Mouse (Mus musculus): ENCODE data around the gene Vmn1r125. TPM values are rescaled to one million over a fixed set of nuclear protein-coding genes. Genes with fewer than 3 reads are reported as not detected.
"Not testable (repeated sequence)": the region's sequence is repeated elsewhere in the genome, so short reads cannot be mapped to it uniquely, and the experiment has no call there.

The Vmn1r125 gene
- not detected in 2 replicates for polyA plus RNA-seq (2016; fragmentation: Nextera tagmentation; extraction: Ambion mirVana)

- H3K27ac ChIP-seq; H3K9me3 ChIP-seq; H3K4me3 ChIP-seq (replicated peaks); H3K4me2 ChIP-seq; H3K9ac ChIP-seq; ATAC-seq (ENCODE audit: low FRiP score); H3K27me3 ChIP-seq; H3K36me3 ChIP-seq (replicated peaks); H3K4me1 ChIP-seq: not testable (repeated sequence)
- WGBS = 75% methylated on average over 3 of the region's 3 CpGs
Observed at GRCm38 (mm10) chr7:21271879-21272278, at the start of gene Vmn1r125. Gene Vmn1r125 (plus strand): TSS chr7:21272179.

- not testable (repeated sequence) for H3K27ac ChIP-seq; H3K4me1 ChIP-seq; H3K4me2 ChIP-seq; H3K4me3 ChIP-seq (replicated peaks); H3K36me3 ChIP-seq (replicated peaks); H3K9ac ChIP-seq; H3K27me3 ChIP-seq; ATAC-seq (ENCODE audit: low FRiP score); H3K9me3 ChIP-seq
- WGBS = 77% methylated on average over 4 of the region's 4 CpGs
Observed at GRCm38 (mm10) chr7:21260517-21260916, 11.5 kb upstream of the Vmn1r125 start, which contains the start of gene Vmn1r124. Gene Vmn1r124 (minus strand): TSS chr7:21260617.

DNA sequence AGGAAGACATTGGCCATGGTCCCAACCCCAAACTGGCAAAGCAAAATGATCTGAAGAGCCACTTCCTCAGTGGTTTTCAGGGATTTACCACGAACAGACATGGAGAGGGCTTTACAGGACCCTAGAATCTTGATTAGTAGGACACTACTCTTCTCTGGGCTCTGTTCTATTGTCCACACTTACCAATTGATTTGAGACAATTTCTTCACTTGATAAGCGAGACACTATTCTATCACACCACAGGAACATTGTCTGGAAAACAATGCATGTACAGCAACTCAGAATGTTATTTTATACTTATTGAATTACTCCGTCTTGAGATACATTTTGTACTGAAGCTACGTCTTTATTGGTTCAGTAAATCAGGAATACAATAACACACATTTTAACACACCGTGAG is 29.4 kb downstream of the Vmn1r125 start, which contains the start of gene Vmn1r126:
TSS of gene Vmn1r126 (minus strand) at position 101 of the 400 bp plus-strand sequence.
- not testable (repeated sequence) for H3K27me3 ChIP-seq; H3K36me3 ChIP-seq (replicated peaks); H3K4me3 ChIP-seq (replicated peaks); H3K9me3 ChIP-seq; H3K27ac ChIP-seq; ATAC-seq (ENCODE audit: low FRiP score); H3K4me2 ChIP-seq; H3K4me1 ChIP-seq; H3K9ac ChIP-seq
- WGBS = no CpG with 5 or more reads among the region's 5 CpGs

DNA sequence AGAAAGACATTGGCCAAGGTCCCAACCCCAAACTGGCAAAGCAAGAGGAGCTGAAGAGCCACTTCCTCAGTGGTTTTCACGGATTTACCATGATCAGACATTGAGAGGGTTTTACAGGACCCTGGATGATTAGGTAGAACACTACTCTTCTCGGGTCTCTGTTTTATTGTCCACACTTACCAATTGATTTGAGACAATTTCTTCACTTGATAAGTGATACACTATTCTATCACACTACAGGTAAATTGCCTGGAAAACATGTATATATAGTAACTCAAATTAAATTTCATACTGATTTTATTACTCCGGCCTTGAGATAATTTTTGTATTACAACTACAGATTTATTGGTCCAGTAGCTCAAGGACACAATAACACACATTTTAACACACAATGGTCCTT is 47.8 kb downstream of the Vmn1r125 start, which contains the start of gene Vmn1r127:
TSS of gene Vmn1r127 (minus strand) at position 101 of the 400 bp plus-strand sequence.
- ATAC-seq (ENCODE audit: low FRiP score); H3K9ac ChIP-seq; H3K4me2 ChIP-seq; H3K27ac ChIP-seq; H3K27me3 ChIP-seq; H3K9me3 ChIP-seq; H3K36me3 ChIP-seq (replicated peaks); H3K4me3 ChIP-seq (replicated peaks); H3K4me1 ChIP-seq: not testable (repeated sequence)
- WGBS = no CpG with 5 or more reads among the region's 3 CpGs

Other genes starting within 250 kb of the Vmn1r125 start
- gene Vmn1r120, start 218.4 kb upstream of the Vmn1r125 start, polyA plus RNA-seq (2016; fragmentation: Nextera tagmentation; extraction: Ambion mirVana) = not detected in 2 replicates
- gene Vmn1r121, start 173.7 kb upstream of the Vmn1r125 start, polyA plus RNA-seq (2016; fragmentation: Nextera tagmentation; extraction: Ambion mirVana) = not detected in 2 replicates
- not detected in 2 replicates for gene Vmn1r122, start 138.1 kb upstream of the Vmn1r125 start, polyA plus RNA-seq (2016; fragmentation: Nextera tagmentation; extraction: Ambion mirVana)
- not detected in 2 replicates for gene Vmn1r123, start 110.0 kb upstream of the Vmn1r125 start, polyA plus RNA-seq (2016; fragmentation: Nextera tagmentation; extraction: Ambion mirVana)
- not detected in 2 replicates for gene Gm5157, start 81.8 kb upstream of the Vmn1r125 start, polyA plus RNA-seq (2016; fragmentation: Nextera tagmentation; extraction: Ambion mirVana)
- not detected in 2 replicates for gene Vmn1r124, start 11.6 kb upstream of the Vmn1r125 start, polyA plus RNA-seq (2016; fragmentation: Nextera tagmentation; extraction: Ambion mirVana)
- gene Vmn1r126, start 29.3 kb downstream of the Vmn1r125 start, polyA plus RNA-seq (2016; fragmentation: Nextera tagmentation; extraction: Ambion mirVana) = not detected in 2 replicates
- gene Vmn1r127, start 47.7 kb downstream of the Vmn1r125 start, polyA plus RNA-seq (2016; fragmentation: Nextera tagmentation; extraction: Ambion mirVana) = not detected in 2 replicates
- not detected in 2 replicates for gene Vmn1r128, start 77.2 kb downstream of the Vmn1r125 start, polyA plus RNA-seq (2016; fragmentation: Nextera tagmentation; extraction: Ambion mirVana)
- gene Vmn1r129, start 89.1 kb downstream of the Vmn1r125 start, polyA plus RNA-seq (2016; fragmentation: Nextera tagmentation; extraction: Ambion mirVana) = not detected in 2 replicates
- not detected in 2 replicates for gene Gm6882, start 160.6 kb downstream of the Vmn1r125 start, polyA plus RNA-seq (2016; fragmentation: Nextera tagmentation; extraction: Ambion mirVana)
- not detected in 2 replicates for gene Vmn1r130, start 239.6 kb downstream of the Vmn1r125 start, polyA plus RNA-seq (2016; fragmentation: Nextera tagmentation; extraction: Ambion mirVana)